Mouse (Mus musculus): Measurements from ENCODE around the gene Hist1h4i. TPM values are rescaled to one million over a fixed set of nuclear protein-coding genes. Genes with fewer than 3 reads are reported as not detected.
A peak's percentile ranks its signal among the peaks of the same experiment; 100 is the strongest.
"Not testable (repeated sequence)": the region's sequence is repeated elsewhere in the genome, so short reads cannot be mapped to it uniquely, and the experiment has no call there.

Gene Hist1h4i
- polyA plus RNA-seq, 1 experiment from 2014 or later: 52.6 TPM

DNA sequence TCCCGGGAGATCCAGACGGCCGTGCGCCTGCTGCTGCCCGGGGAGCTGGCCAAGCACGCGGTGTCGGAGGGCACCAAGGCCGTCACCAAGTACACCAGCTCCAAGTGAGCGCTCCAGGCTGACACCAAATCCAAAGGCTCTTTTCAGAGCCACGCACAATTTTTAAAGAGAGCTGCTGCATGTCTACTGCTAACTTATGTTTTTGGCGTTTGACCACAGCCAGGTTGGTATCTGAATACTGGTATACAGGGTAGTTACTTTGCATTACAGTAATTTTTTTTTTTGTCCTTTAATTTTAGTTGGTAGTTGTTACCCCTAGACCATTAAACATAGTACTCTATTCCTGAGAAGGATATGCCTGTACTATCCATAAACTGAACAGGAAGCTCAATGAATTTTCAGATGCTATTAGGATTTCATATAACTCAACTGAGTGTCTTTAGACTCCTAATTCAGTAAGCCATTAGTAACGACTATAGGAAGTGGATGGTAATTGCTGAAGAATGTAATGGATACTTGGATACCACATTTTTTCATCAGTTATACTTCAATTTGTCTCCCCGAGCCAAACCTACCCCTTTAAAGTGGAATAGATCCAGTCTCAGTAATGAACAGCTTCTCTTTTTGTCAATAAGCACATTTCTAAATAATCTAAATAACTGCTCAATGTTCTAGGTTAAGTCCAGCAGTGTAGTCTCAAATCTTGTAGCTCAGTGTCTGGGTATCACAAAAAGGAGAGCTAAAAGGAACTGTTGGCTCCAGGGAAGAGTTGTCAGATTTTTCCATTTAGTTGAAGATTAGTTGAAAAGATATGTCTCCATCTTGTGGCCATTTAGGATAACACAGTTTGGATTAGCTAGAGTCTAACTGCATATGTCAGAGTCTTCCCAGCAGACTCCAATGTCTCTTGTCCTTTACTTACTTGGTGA is 2.6 kb upstream of the Hist1h4i start:
- peak overlapping the region; percentile 62 for H3K4me2 ChIP-seq
- H3K36me3 ChIP-seq: no peaks in the 10 kb centered on the region
- H3K27ac ChIP-seq: peak overlapping the region; percentile 96
- H3K4me3 ChIP-seq (replicated peaks): peak overlapping the region; percentile 54
- peaks cover 56% of the 10 kb centered on the region for H3K4me1 ChIP-seq (replicated peaks)
- WGBS (ENCODE audit: insufficient replicate concordance): 3% methylated on average over 12 of the region's 14 CpGs
- no peaks in the 10 kb centered on the region for H3K27me3 ChIP-seq
- ATAC-seq (ENCODE audit: low read depth): peak; percentile 8
- no peak for DNase-seq
- no peaks in the 10 kb centered on the region for H3K9me3 ChIP-seq (replicated peaks)
- H3K9ac ChIP-seq: peak overlapping the region; percentile 76

DNA sequence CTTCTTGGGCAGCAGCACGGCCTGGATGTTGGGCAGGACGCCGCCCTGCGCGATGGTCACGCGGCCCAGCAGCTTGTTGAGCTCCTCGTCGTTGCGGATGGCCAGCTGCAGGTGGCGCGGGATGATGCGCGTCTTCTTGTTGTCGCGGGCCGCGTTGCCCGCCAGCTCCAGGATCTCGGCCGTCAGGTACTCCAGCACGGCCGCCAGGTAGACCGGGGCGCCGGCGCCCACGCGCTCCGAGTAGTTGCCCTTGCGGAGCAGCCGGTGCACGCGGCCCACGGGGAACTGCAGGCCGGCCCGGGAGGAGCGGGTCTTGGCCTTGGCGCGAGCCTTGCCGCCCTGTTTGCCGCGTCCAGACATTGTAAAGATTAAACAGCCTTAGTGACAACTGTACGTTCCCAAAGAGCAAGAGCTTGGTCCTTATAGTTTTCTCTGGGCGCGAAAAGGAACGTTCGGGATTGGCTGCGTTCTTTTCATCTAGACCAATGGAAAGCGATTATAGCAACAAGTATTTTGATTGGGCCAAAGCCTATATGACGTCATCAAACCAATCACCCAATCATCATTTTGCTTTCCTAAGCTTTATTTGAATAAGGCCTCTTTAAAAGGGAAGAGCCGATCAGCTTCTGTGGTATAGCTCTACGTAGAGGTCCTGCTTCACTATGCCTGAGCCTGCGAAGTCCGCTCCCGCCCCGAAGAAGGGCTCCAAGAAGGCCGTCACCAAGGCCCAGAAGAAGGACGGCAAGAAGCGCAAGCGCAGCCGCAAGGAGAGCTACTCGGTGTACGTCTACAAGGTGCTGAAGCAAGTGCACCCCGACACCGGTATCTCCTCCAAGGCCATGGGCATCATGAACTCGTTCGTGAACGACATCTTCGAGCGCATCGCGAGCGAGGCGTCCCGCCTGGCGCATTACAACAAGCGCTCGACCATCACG is 1.7 kb upstream of the Hist1h4i start, which contains the start of the genes Hist1h2ag and Hist1h2bj:
Gene Hist1h2ag, minus strand, starts transcription at position 377 of the 935 bp plus-strand sequence.
Gene Hist1h2bj, plus strand, starts transcription at position 647 of the 935 bp plus-strand sequence.
- under 1% methylated on average over 50 of the region's 80 CpGs for WGBS (ENCODE audit: insufficient replicate concordance)
- peak within 1 kb of the TSS; percentile 88 for H3K9ac ChIP-seq
- peak; percentile 80 for ATAC-seq (ENCODE audit: low read depth)
- peak within 1 kb of the TSS; percentile 61 for H3K4me3 ChIP-seq (replicated peaks)
- peak within 1 kb of the TSS; percentile 82 for H3K4me2 ChIP-seq
- H3K9me3 ChIP-seq (replicated peaks); H3K27me3 ChIP-seq; H3K36me3 ChIP-seq: not testable (repeated sequence)
- peak within 1 kb of the TSS; percentile 100 for H3K27ac ChIP-seq
- peaks cover 61% of the 10 kb centered on the region for H3K4me1 ChIP-seq (replicated peaks)
- peak; percentile 91 for DNase-seq

DNA sequence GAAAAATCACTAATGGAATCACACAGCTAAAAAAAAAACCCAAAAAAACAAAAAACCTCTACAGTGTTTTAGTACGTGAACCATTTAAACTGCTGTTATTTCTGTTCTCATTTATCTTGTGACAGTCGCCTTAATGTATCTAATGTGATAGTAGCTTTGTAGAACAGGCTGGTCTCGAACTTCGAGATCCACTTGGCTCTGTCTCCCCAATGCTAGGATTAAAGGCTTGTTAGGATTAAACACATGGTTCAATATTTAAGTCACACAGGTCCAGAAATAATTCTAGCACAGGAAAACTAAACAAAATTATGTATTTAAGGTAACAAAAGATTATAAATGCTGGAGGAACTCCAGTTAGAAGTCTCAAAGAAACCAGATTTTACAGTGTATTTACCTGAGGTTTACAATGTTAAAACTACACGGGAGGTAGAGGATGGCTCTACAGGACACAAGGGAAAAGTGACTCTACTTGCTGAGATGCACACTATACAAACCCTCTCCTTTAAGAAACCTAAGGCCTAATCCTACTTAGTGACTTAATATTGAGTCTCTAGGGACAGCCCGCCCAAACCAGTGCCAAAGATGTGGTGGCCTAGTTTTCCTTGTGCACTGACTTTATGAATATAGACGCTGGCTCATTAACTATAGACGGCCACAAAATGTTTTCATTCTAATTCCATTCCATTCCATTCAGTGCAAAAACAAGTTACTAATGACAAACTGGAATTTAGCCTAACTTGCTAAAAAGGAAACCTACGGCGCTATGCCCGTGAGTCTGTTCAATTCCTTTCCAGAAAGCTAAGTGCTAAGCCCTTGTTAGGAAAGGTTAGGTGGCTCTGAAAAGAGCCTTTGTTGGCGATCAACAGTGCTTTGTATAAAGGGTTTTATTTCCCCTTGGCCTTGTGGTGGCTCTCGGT is 747 bp upstream of the Hist1h4i start:
- ATAC-seq (ENCODE audit: low read depth) (no peak), DNase-seq (no peak)
- Histone ChIP-seq H3K9ac (peak overlapping the region; percentile 88), H3K27me3 (no peaks in the 10 kb centered on the region), H3K27ac (peak overlapping the region; percentile 100), H3K36me3 (no peaks in the 10 kb centered on the region), H3K4me1 (replicated peaks) (peaks cover 70% of the 10 kb centered on the region), H3K4me2 (peak overlapping the region; percentile 82), H3K4me3 (replicated peaks) (peak overlapping the region; percentile 61), H3K9me3 (replicated peaks) (no peaks in the 10 kb centered on the region)
- 3% methylated on average over 13 of the region's 13 CpGs for WGBS (ENCODE audit: insufficient replicate concordance)

DNA sequence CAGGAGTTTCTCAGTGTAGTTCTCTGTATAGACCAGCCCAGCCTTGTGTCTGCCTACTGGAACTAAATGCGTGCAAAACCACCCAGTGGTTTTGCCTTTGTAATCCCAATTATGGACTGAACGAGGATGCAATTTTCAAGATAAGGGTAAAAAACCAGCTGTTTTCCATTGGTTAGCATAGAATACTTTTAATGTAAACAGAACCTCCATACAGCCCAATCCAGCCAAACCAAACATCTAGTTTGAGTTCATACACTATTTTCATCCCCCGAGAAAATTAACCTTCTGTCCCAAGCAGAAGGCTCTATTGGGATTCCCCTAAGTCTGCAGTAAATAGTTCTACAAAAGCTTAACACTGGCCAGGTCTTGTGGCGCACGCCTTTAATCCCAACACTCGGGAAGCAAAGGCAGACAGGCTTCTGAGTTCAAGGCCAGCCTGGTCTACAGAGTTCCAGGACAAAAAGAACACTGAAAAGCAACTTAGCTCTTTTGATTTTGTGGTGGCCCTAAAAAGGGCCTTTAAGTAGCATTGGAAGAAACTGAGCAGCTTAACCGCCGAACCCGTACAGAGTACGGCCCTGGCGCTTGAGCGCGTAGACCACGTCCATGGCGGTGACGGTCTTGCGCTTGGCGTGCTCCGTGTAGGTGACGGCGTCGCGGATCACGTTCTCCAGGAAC is 559 bp downstream of the Hist1h4i start:
- ATAC-seq (ENCODE audit: low read depth) (peak; percentile 53), DNase-seq (peak; percentile 67)
- Histone ChIP-seq H3K4me2 (peak overlapping the region; percentile 82), H3K27ac (peak overlapping the region; percentile 100), H3K9me3 (replicated peaks) (no peaks in the 10 kb centered on the region), H3K27me3 (no peaks in the 10 kb centered on the region), H3K4me3 (replicated peaks) (peak overlapping the region; percentile 61), H3K36me3 (no peaks in the 10 kb centered on the region), H3K4me1 (replicated peaks) (peaks cover 70% of the 10 kb centered on the region), H3K9ac (peak overlapping the region; percentile 76)
- WGBS (ENCODE audit: insufficient replicate concordance): under 1% methylated on average over 19 of the region's 24 CpGs

DNA sequence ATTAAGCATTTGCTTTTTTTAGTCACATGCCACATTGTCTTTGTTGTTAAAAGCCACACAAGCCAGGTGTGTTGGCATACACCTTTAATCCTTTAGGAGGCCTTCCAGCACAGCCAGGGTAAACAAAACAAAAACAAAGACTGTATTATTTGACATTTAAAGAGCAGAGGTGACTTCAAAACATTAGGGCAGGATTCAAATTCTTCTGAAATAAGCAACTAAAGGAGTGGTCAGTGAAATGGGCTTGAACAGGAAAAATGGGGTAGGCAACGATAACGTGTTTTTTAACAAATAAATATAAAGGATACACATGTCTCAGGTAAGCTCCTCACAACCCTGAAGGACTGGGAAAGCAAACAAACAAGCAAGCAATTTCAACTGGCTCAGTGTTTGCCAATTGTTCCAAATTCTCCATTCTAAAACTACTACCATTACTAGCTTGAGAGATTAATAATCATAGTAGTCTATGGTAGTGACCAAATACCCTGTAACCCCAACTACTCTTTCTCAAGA is 1.2 kb downstream of the Hist1h4i start:
- Histone ChIP-seq H3K9me3 (replicated peaks) (no peaks in the 10 kb centered on the region), H3K9ac (peak overlapping the region; percentile 76), H3K4me3 (replicated peaks) (peak overlapping the region; percentile 61), H3K27ac (peak overlapping the region; percentile 100), H3K27me3 (no peaks in the 10 kb centered on the region), H3K36me3 (no peaks in the 10 kb centered on the region), H3K4me2 (peak overlapping the region; percentile 82), H3K4me1 (replicated peaks) (peaks cover 64% of the 10 kb centered on the region)
- ATAC-seq (ENCODE audit: low read depth) (no peak), DNase-seq (no peak)
- 6% methylated on average over 2 of the region's 2 CpGs for WGBS (ENCODE audit: insufficient replicate concordance)

DNA sequence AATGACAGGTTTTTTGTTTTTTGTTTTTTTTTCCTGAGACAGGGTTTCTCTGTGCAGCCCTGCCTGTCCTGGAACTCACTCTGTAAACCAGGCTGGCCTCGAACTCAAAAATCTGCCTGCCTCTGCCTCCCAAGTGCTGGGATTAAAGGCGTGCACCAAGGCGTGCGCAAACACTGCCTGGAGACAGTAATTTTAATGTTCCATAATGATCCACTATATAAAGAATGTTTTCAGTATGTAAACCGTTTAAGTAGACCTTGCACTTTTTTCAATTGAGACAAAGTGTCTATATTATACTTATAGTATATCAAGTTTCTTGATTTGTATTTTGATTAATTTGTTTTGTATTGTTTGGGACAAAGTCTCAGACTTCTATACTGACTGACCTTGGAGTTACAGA is 1.8 kb downstream of the Hist1h4i start:
- H3K4me1 ChIP-seq (replicated peaks): peaks cover 57% of the 10 kb centered on the region
- no peaks in the 10 kb centered on the region for H3K36me3 ChIP-seq
- WGBS (ENCODE audit: insufficient replicate concordance): 51% methylated on average over 5 of the region's 5 CpGs
- H3K27me3 ChIP-seq: no peaks in the 10 kb centered on the region
- H3K9ac ChIP-seq: peak overlapping the region; percentile 76
- H3K4me2 ChIP-seq: peak overlapping the region; percentile 82
- peak overlapping the region; percentile 100 for H3K27ac ChIP-seq
- no peak for DNase-seq
- ATAC-seq (ENCODE audit: low read depth): no peak
- H3K4me3 ChIP-seq (replicated peaks): peak overlapping the region; percentile 61
- H3K9me3 ChIP-seq (replicated peaks): no peaks in the 10 kb centered on the region

DNA sequence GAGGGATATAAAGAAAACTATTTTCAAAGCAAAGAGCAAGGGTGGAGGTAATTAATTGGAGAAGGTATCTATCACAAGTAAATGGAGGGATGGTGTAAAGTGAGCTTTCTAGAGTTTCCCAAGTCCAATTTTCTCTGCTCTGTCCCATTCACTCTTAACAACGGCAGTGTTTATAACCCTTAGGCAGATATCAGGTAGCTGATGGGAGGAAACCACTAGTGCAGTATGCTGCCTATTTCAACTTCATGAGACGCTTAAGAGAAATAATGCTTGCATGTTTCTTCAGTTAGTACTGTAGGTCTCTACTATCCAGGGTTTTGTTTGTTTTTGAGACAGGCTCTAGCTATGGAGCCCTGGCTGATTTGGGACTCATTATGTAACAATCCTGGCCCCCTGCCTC is 3.7 kb downstream of the Hist1h4i start:
- 55% methylated on average over 2 of the region's 2 CpGs for WGBS (ENCODE audit: insufficient replicate concordance)
- Histone ChIP-seq H3K4me2 (peak overlapping the region; percentile 72), H3K4me3 (replicated peaks) (peak overlapping the region; percentile 55), H3K27me3 (no peaks in the 10 kb centered on the region), H3K9ac (peak overlapping the region; percentile 80), H3K27ac (peak overlapping the region; percentile 100), H3K9me3 (replicated peaks) (no peaks in the 10 kb centered on the region), H3K36me3 (no peaks in the 10 kb centered on the region), H3K4me1 (replicated peaks) (peaks cover 68% of the 10 kb centered on the region)
- no peak for ATAC-seq (ENCODE audit: low read depth)
- no peak for DNase-seq

DNA sequence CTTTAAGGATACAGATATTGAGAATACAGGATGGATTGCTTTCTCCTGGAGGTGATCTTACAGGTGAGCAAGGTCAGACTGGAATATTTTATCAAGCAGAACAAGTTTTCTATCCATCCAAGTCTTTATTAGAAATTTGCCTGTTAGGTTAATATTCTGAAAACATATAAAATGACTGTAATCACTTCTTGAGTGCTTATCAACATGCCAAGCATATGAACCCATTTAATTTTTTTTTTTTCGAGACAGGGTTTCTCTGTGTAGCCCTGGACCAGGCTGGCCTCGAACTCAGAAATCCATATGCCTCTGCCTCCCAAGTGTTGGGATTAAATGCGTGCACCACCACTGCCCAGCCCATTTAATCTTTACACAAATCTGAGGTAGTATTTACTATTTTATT is 4.2 kb downstream of the Hist1h4i start:
- H3K4me3 ChIP-seq (replicated peaks): peak overlapping the region; percentile 55
- peak overlapping the region; percentile 100 for H3K27ac ChIP-seq
- no peak for DNase-seq
- no peak for ATAC-seq (ENCODE audit: low read depth)
- WGBS (ENCODE audit: insufficient replicate concordance): 34% methylated on average over 3 of the region's 3 CpGs
- H3K27me3 ChIP-seq: no peaks in the 10 kb centered on the region
- peak overlapping the region; percentile 72 for H3K4me2 ChIP-seq
- H3K36me3 ChIP-seq: no peaks in the 10 kb centered on the region
- peaks cover 66% of the 10 kb centered on the region for H3K4me1 ChIP-seq (replicated peaks)
- H3K9ac ChIP-seq: peak overlapping the region; percentile 80
- H3K9me3 ChIP-seq (replicated peaks): no peaks in the 10 kb centered on the region

DNA sequence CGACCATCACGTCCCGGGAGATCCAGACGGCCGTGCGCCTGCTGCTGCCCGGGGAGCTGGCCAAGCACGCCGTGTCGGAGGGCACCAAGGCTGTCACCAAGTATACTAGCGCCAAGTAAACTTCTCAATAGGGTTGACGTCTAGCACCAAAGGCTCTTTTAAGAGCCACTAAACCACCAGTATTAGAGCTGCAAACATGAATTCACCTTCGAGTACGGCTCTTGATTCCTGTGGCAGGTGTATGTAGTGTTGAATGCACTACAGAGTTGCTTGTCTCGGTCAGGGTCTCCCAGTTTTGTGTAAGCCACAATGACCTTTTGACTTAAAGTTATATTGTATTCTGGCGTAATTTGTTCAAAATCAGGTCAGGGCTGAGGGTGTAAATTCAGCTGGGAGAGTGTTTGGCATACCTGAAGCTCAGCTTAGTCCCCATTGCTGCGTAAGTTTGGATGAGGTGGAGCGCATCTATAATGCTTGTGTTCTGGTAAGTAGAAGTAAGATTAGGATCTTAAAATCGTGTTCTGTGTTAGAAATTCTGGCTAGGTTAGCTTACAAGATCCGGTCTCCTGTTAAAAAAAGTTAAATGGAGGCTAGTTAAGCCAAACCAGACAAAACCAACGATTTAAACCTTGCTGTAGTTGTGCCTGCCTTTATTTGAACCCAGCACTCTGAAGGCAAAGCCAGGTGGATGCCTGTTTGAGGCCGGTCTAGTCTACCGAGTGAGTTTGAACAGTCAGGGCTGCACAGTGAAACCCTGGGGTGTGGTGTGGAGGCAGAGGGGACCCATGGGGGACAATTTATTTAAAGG is 4.8 kb downstream of the Hist1h4i start:
- peak; percentile 4 for ATAC-seq (ENCODE audit: low read depth)
- H3K9me3 ChIP-seq (replicated peaks): no peaks in the 10 kb centered on the region
- H3K4me1 ChIP-seq (replicated peaks): peaks cover 62% of the 10 kb centered on the region
- H3K36me3 ChIP-seq: no peaks in the 10 kb centered on the region
- H3K9ac ChIP-seq: peak overlapping the region; percentile 80
- H3K4me2 ChIP-seq: peak overlapping the region; percentile 72
- no peaks in the 10 kb centered on the region for H3K27me3 ChIP-seq
- peak overlapping the region; percentile 100 for H3K27ac ChIP-seq
- DNase-seq: peak; percentile 63
- H3K4me3 ChIP-seq (replicated peaks): peak overlapping the region; percentile 55
- 2% methylated on average over 16 of the region's 23 CpGs for WGBS (ENCODE audit: insufficient replicate concordance)
